Mouse (Mus musculus): Measurements from ENCODE around the gene Ptpn20.

The Ptpn20 gene

GRCm38 (mm10) chr14:33588951-33589350 is at the start of gene Ptpn20:
TSS of gene Ptpn20 (plus strand) at chr14:33589207.
- no peak for DNase-seq (ENCODE audit: low spot score)

DNA sequence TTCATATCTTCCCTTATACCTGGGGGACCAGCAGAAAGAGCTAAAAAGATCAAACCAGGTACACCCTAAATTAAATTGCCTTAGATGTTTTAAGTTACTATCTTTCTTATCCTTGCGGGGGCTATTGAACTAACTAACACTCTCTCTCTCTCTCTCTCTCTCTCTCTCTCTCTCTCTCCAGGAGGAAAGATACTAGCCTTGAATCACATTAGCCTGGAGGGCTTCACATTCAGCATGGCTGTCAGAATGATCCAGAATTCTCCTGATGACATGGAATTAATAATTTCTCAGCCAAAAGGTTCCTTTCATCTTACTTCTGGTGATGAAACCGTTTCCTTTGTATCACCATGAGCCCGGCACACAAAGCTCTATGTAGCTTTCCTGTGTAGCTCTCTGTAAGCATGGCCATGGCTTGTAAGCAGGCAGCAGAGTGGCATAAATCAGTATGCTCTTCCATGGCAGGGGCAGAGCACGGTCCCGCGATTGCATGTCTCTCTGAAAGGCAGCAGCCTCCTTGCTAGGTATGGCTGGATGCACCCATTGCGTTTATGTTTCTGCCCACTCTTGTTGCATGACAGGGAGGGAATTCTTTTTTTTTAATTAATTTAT is 49.3 kb upstream of the Ptpn20 start:
- DNase-seq (ENCODE audit: low spot score), result no peak

GRCm38 (mm10) chr14:33545565-33546143 is 43.4 kb upstream of the Ptpn20 start:
- no peak for DNase-seq (ENCODE audit: low spot score)

DNA sequence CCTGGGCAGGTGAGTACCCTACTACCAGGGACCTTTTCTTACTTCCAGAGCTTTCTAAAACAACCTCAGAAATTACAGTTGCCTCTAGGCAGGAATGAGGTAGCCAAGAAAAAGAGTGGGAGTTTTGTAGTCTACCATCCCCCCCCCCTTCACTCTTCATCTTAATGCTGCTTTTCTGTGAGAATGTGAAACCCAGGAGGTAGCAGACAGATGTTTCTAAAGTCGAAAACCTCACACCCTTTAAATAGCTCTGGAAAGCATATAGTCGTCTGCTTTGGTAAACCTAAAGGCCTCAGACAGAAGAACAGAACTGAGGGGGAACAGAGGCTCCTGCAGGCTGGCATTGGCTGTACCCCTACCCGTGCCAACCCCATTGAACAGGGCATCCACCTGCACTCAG is 40.4 kb upstream of the Ptpn20 start:
- DNase-seq (ENCODE audit: low spot score), result no peak

DNA sequence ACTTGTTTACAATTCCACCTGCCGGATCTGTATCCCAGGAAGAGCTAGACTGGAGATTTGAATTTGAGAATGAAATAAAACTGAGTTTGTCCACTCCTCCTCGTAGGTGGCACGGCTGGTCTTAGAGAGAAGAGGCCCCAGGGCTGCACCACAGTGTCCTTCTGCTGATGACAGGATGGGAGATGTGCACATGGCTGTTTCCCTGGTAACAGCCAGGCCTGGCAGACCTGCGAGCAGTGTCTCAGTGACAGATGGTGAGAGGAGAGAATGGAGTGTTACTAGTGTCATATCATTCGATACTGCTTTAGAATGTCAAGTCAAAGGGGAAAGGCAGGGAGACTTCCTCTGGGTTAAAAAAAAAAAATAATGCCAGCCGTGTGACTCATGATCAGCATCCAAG is 39.2 kb upstream of the Ptpn20 start:
- no peak for DNase-seq (ENCODE audit: low spot score)

GRCm38 (mm10) chr14:33570737-33571136 is 18.3 kb upstream of the Ptpn20 start:
- no peak for DNase-seq (ENCODE audit: low spot score)

DNA sequence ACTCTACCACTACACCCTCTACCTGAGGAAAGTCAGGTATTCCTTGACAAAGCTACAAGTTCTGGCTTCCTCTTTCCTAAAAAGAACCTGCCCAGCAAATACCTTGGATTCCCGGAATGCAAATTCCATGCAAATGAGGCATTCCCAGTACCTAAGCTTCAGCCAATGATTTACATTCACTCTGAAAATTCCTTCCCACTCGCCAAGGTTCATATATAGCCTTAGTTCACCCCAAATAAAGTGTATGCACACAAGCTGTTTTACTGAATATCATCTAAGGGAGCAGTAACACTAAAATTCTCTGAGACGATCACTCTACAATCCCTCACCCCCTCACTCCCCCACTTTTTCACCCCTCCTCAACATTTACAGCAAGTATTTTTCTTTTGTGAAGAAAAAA is 15.4 kb upstream of the Ptpn20 start:
- DNase-seq (ENCODE audit: low spot score), result no peak

- peak; percentile 42 for DNase-seq (ENCODE audit: low spot score)
Measured at GRCm38 (mm10) chr14:33579771-33580484, 9.1 kb upstream of the Ptpn20 start.

DNA sequence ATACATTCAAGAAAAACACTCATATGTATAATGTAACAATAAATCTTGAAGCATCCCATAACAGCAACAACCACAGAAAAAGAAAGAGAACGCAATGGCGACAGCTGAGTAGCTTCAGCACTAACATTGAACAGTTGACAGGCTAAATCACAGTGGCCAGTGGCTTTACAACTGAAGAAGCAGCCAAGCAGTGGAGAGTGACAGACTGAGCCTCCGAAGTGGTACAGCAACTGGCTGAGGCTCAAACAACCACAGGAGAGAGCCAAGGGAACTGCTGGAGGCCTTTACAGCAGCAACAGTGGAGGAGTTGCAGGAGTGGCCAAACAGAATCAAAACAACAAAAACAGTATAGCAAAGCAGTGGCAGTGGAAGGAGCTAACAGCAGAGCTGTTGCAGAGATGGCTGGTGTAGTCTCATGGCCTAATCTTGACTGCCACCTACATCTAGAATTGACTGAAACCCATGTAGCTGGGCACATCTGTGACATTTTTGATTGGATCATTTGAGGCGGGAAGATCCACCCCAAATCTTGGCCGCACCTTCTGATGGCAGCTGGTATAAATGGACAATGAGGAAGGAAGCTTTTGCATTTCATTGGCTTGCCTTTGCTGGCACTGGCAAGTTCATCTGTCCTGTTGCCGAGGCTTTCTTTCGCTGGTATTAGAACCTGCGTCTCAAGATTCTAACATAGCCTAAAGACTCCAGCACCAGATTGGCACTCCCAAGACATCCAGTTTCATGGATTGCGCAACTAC is 9.5 kb downstream of the Ptpn20 start:
- DNase-seq (ENCODE audit: low spot score), result no peak

DNA sequence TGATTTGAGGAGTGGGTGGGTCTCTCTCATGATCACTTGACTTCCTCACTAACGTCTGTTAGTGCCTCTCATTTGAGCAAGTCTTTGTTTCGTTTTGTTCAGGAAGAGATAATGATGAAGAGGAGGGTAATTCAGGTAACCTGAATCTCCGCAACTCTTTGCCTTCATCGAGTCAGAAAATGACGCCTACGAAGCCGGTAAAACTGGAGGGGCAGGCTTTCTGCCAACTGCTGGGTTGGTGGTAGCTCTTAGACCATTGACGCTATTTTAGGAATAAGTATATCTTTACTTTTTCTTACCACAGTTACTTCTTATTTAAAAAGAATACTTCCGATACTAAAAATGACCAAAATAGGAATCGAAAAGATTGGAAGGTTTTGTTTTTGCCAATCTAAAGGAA is 18.4 kb downstream of the Ptpn20 start:
- no peak for DNase-seq (ENCODE audit: low spot score)

GRCm38 (mm10) chr14:33625036-33625435 is 36.0 kb downstream of the Ptpn20 start:
- DNase-seq (ENCODE audit: low spot score), result no peak

DNA sequence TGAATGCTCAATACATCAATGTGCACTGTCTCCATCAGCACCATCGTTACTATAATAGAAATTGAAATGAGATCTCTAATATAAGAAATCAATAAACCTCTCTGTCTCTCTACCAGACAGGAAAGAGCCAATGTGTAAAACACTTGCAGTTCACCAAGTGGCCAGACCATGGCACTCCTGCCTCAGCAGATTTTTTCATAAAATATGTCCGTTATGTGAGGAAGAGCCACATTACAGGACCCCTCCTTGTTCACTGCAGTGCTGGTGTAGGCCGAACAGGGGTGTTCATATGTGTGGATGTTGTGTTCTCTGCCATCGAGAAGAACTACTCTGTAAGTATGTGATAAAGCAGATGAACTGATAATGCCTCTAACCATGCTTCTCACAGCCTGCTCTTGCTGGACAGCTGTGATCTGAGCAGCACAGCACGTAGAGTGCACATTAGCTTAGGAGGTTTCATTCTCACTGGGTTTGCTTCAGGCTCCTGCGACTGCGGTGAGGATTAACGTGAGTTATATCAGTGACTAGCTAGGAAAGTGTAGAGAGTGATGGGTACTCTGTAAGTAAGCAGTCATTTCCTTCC is 43.9 kb downstream of the Ptpn20 start:
- no peak for DNase-seq (ENCODE audit: low spot score)

DNA sequence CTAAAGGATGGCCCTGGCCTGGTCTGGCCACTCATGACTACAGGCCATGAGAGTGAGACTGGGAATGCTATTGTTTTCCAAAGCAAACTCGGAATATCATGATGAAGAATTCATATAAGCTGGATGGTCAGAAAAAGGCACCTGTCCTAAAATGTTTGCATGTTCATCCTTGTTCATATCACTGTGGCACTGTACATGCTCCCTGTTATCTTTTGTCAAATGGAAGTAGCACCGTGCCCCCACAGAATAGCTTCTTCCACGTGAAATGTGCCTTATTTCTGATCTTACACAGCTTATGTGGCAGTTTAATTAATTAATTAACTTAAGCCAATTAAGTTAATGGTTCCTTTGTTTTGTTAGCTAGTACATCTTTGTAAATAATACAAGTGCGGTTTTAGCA is 45.3 kb downstream of the Ptpn20 start:
- DNase-seq (ENCODE audit: low spot score), result no peak

- no peak for DNase-seq (ENCODE audit: low spot score)
Measured at GRCm38 (mm10) chr14:33634774-33635173, 45.8 kb downstream of the Ptpn20 start.

DNA sequence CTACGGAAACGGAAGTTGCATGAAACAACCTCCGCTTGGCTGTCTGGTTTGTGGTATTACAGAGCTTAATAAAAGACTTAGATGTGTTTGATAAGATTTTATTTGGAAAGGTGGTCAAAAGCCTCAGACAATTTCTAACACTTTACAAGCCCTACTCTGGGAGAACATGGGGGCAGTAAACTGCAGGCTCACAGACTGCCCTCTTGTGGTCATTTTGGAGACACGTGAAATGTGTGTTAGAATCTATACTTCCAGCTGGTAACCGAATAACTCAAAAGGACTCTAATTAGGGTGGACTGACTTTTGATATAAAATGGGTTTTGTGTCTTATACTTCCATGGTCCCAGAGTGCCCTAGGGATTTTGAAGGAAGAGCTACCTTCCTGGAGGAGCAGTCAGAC is 50.4 kb downstream of the Ptpn20 start:
- DNase-seq (ENCODE audit: low spot score), result no peak

DNA sequence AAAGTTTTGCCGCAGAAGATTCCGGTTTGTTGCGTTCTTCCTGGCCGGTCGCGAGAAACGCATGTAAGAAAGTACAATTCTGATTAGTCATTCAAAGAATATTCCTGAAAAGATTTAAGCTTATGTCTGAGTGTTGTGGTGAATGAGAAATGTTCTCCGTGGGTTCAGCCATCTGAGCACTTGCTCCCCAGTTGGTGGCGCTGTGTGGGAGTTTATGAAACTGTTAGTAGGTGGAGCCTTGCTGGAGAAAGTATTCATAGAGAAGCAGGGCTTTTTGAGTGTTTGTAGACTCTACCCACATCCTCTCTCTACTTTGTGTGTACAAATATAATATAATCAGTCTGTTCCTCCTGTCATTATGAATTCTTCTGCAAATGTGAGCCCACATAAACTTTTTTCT is 61.7 kb downstream of the Ptpn20 start:
- no peak for DNase-seq (ENCODE audit: low spot score)

GRCm38 (mm10) chr14:33657471-33657901 is 68.5 kb downstream of the Ptpn20 start:
- DNase-seq (ENCODE audit: low spot score), result no peak

DNA sequence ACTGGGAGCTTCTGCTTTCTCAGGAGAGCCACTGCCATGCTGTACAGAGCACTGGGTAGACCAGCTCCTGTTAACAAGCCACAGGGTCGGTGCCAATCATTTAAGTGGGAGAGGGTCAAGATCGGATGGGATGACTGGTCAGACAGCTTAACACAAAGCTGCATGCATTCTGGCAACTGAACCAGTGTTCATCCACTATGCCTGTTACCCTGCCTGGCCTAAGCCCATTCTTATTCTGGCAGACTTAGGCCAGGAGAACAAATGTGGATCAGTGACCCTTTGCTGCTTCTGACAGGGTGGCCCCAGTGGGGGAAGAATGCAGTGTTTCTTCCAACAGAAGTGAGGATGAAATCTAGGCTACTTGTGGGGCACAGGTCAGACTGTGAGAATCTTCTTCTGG is 69.3 kb downstream of the Ptpn20 start:
- no peak for DNase-seq (ENCODE audit: low spot score)

DNA sequence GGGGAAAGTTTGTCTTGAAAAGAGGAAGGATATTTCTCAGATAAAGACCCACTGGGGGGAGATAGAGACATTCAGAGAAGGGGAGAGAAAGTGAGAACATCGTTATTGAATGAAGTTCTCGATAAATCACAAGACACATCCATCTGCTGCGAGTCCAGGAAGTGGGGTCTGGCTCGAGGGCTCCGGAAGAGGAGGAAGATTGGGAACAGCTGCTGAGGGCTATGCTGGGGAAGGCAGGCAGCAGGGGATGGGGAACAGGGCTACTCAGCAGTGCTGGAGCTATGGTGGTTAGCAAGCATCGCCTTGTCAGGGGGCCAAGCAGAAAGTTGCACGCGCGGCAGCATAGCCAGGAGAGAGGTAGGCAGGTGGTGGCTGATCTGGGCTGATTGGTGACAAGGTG is 73.1 kb downstream of the Ptpn20 start:
- no peak for DNase-seq (ENCODE audit: low spot score)

- DNase-seq (ENCODE audit: low spot score), result no peak
Measured at GRCm38 (mm10) chr14:33666301-33666700, 77.3 kb downstream of the Ptpn20 start.

DNA sequence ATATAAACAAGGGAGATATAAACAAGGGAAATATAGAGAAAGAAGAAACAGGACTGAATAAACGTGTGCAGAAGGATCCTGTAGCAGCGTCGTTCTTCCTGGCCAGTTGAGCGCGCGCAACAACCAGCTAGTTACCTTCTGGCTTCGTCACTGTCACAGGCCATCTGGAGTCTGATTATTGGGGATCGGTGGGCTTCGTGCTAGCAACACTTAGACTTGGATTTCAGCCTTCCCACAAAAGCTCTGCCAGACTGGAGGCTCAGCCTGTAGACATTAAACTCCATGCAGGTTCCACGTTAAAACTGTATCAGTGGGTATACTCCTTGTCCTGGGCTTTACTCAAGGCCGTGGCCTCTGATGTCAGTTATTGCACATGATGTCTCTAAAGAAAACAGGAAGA is 80.9 kb downstream of the Ptpn20 start:
- no peak for DNase-seq (ENCODE audit: low spot score)

DNA sequence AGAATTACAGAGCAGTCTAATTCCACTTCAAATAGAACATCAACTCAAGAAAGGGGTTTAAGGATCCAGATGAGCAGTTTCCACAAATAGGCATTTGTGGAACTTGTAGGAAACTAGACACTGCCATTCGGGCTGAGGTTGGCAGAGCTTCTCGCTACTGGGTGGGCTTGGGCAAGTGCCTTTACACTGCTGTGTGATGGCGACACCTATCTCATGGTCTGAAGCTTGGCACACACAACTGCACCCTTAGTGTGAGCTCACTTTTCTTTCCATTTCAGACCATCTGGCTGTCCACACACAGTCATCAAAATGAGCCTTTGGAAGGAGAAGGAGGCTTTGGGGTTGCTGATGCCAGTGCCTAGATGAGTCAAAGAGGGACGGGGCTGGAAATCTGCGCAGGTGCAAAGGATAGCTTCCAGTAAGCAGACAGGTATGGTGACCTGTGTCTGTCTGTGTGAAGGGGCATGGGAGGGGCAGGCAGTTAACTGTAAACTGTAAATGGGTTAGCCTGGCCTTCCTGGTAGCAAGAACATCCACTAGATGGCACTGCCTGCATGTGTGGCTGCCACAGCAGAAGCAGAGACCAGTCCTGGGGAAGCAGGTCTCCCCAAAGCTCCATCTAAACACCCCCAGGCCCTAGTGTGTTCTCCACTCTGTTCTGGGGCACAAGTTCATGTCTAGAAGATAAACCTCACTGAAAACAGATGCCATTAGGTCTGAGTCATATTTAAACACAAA is 84.5 kb downstream of the Ptpn20 start:
- no peak for DNase-seq (ENCODE audit: low spot score)

Measured in left cerebral cortex, adult 11 months (tissue).